Mouse (Mus musculus) ES-Bruce4 (cell line): Measurements from ENCODE around the gene Agtrap.

Source experiments
- CTCF ChIP-seq: IDR thresholded peaks from one replicate; pipeline ENCODE4 v1.8.1; 2011; ENCODE audit warnings: low read depth, low read length
- EP300 ChIP-seq: IDR thresholded peaks from 2 replicates; pipeline ENCODE4 v1.6.1; 2011; ENCODE audit warnings: low read depth, low read length; ENCODE audit not compliant: insufficient read depth
- POLR2A ChIP-seq: IDR thresholded peaks from one replicate; pipeline ENCODE4 v1.8.1; 2011; ENCODE audit warnings: low read length; ENCODE audit not compliant: insufficient read depth

DNA sequence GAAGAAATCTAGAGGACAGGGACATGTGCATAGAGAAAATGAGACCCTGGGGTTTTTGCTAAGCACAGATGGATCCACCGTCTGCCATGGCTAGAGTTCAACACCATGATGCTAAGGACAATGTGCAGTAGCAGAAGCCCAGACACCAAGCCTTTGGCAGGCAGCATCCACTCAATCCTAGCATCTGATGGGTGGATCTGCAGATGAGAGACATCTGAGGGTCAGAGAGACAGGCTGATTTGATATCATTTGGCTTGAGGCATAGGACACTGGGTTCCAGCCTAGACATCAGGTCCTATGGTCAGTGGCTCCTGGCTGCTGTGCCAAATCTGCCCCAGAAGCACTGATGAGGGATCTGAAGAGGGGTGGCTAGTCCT, 7.2 kb downstream of the Agtrap start:
- no peak for TF ChIP-seq POLR2A
- no peak for TF ChIP-seq EP300
- TF ChIP-seq CTCF: no peak
